Mouse (Mus musculus): ENCODE measurements at regions not wholly inside any gene's neighbourhood (a gene's known extent, or its start where the extent isn't known, plus 50 kb on each side); places are given as distances from the start of the nearest gene placed in this dataset.

DNA sequence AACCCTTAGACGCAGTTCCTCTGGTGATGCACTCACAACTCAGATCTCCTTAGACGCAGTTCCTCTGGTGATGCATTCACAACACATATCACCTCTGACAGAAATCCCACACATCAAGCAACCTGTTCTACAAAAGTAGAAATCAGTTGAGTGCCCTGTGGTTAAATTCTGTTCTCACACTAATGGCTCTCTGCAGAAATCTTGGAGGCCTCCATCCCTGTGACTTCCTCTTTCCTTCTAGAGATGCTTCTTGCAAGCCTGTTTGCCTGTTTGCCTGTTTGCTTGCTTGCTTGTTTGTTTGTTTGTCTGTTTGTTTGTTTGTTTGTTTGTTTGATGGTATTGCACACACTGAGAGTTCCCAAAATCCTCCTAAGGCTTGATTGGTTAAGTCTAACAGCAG lies 175.2 kb downstream of the Kdr start:
- H3K4me3 ChIP-seq (replicated peaks): no peak overlapping the region
- WGBS: 94% methylated on average over 2 of the region's 2 CpGs
- H3K9me3 ChIP-seq (replicated peaks): no peaks in the 10 kb centered on the region

DNA sequence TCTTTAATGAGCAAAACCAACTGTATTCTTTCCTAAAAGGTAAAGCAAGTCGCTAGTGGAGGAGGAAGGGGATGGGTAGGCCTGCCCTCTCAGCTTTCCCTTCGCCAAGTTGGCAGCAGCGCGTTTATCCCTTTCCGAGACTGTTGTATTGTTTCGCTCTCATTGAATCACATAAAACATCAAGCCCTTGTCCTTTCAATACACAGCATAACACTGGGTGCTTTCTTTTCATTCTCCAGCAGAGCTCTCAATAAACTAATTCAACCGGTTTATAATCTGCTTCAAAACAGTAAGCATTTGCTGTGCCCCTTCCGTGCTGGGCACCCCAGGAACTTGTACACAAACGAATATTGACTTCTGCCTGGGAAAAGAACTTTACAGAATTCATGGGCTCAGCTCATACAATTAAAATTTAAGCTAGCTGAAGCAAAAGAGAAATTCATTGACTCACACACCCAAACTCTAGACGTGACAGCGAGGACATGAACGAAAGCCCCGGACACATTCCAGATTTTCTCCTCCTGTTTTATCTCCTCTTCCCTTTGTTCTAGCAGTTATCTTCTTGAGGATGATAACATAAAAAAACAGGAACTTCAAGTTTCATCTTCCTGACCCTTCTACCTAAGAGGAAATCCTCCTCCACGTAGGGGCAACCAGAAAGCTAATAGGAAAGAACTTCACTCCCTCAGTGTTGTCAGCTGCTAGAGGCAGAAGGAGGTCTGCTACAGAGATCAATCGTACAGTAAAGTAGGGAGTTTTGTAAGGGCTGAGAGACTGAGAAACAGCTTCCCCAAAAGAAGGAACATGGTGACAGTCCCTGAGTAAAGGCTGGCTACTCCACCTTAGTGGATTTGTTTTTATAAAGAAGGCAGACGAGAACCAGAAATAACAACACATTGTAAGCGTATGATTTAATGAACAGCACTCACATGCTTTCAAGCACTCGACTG lies 177.9 kb downstream of the Kdr start:
- Histone ChIP-seq H3K9ac (no peak overlapping the region), H3K27ac (replicated peaks) (no peak overlapping the region), H3K4me3 (replicated peaks) (no peak overlapping the region), H3K9me3 (replicated peaks) (no peaks in the 10 kb centered on the region), H3K36me3 (no peaks in the 10 kb centered on the region), H3K27me3 (no peaks in the 10 kb centered on the region), H3K4me1 (no peaks in the 10 kb centered on the region), H3K4me2 (replicated peaks) (no peak overlapping the region)
- WGBS: 72% methylated on average over 18 of the region's 18 CpGs
- ATAC-seq (ENCODE audit: insufficient number of reproducible peaks, low FRiP score, low TSS enrichment, low read depth): no peak

More for the DNA sequence above, 175.2 kb downstream of the Kdr start:
- Histone ChIP-seq H3K9ac (no peak overlapping the region), H3K27me3 (no peaks in the 10 kb centered on the region), H3K36me3 (no peaks in the 10 kb centered on the region), H3K4me1 (no peaks in the 10 kb centered on the region), H3K27ac (replicated peaks) (no peak overlapping the region), H3K4me2 (replicated peaks) (no peak overlapping the region)
- no peak for ATAC-seq (ENCODE audit: insufficient number of reproducible peaks, low FRiP score, low TSS enrichment, low read depth)

DNA sequence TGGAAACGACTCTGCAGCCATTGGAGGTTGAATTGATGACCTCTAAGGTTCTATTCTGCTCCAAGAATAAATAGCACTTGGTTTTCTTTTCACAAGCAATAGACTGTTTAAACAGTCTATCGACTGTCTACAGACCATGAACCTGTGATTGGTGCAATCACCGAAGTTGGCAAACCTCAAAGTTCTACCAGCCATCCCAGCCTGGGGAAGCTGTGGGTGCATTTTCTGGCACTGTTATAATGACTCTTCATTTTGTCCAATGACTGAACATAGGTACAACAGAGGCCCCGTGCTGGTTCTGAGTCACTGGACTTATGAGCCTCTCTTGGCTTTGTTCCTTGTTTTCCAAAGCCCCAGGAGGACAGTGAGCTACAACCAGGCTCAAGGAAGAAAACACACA lies 178.6 kb downstream of the Kdr start:
- Histone ChIP-seq H3K9ac (no peak overlapping the region), H3K4me1 (no peaks in the 10 kb centered on the region), H3K27me3 (no peaks in the 10 kb centered on the region), H3K36me3 (no peaks in the 10 kb centered on the region), H3K27ac (replicated peaks) (no peak overlapping the region), H3K4me2 (replicated peaks) (no peak overlapping the region), H3K9me3 (replicated peaks) (no peaks in the 10 kb centered on the region), H3K4me3 (replicated peaks) (no peak overlapping the region)
- WGBS: 80% methylated on average over 4 of the region's 4 CpGs
- ATAC-seq (ENCODE audit: insufficient number of reproducible peaks, low FRiP score, low TSS enrichment, low read depth): no peak

DNA sequence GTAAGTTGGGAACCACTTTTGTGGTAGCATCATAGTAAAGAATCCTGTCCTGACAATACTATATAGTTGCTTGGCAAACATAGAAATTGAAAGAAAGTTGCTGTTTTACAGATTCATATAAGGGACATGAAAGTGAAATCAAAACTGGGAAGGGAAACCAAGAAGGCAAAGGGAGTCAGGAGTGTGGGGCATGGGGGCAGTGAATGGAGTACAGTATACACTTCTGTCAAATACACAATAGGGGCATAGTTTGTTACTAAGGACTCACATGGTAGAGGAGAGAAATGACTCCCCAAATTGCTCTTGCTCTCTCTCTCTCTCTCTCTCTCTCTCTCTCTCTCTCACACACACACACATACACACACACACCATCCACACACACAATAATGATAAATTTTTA lies 185.1 kb downstream of the Kdr start:
- Histone ChIP-seq H3K9me3 (replicated peaks) (no peaks in the 10 kb centered on the region), H3K4me3 (replicated peaks) (no peak overlapping the region), H3K4me2 (replicated peaks) (no peak overlapping the region), H3K36me3 (no peaks in the 10 kb centered on the region), H3K4me1 (no peaks in the 10 kb centered on the region), H3K9ac (no peak overlapping the region), H3K27me3 (no peaks in the 10 kb centered on the region), H3K27ac (replicated peaks) (no peak overlapping the region)
- ATAC-seq (ENCODE audit: insufficient number of reproducible peaks, low FRiP score, low TSS enrichment, low read depth): no peak

DNA sequence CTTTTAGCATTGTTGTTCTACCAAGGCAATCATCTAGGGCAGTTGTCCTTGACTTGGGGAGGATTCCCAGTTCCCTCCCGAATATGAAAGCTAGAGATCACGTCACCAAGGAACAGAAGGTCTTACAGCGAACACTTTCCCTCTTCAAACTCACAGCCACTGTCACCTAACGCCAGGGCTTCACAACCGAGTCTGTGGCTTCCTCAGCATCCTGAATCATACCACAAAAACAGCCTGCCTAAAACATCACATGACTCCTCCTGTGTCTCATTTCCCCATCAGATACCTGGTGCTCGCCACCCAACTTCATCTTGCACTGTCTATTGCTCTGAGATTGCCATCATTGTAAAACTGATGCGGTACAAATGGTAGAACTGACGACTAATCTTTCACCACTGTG lies 186.5 kb downstream of the Kdr start:
- H3K36me3 ChIP-seq: no peaks in the 10 kb centered on the region
- ATAC-seq (ENCODE audit: insufficient number of reproducible peaks, low FRiP score, low TSS enrichment, low read depth): no peak
- no peak overlapping the region for H3K27ac ChIP-seq (replicated peaks)
- no peak overlapping the region for H3K9ac ChIP-seq
- H3K4me1 ChIP-seq: no peaks in the 10 kb centered on the region
- H3K27me3 ChIP-seq: no peaks in the 10 kb centered on the region
- H3K9me3 ChIP-seq (replicated peaks): no peaks in the 10 kb centered on the region
- H3K4me2 ChIP-seq (replicated peaks): no peak overlapping the region
- no peak overlapping the region for H3K4me3 ChIP-seq (replicated peaks)
- WGBS: 84% methylated on average over 8 of the region's 8 CpGs

DNA sequence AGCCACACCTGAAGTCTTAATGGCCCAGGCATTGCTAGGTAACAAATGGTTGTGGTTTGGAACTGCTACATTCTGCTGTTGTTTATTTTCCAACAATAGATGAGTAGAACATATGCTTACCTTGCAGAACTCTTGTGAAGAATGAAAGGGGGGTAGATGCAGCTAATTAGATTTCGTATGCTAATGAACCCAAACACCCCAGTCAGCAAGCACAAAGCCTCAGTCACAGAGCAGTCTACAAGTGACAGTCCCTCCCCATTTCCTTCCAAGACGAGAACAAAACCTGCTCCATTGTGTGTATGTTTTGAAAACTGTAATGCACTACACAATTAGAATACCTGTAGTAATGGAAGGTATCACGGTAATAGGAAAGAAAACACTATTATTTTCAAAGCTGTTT lies 190.2 kb downstream of the Kdr start:
- H3K36me3 ChIP-seq: no peaks in the 10 kb centered on the region
- no peak for ATAC-seq (ENCODE audit: insufficient number of reproducible peaks, low FRiP score, low TSS enrichment, low read depth)
- no peaks in the 10 kb centered on the region for H3K9me3 ChIP-seq (replicated peaks)
- 45% methylated on average over 3 of the region's 3 CpGs for WGBS
- H3K4me2 ChIP-seq (replicated peaks): no peak overlapping the region
- H3K27ac ChIP-seq (replicated peaks): no peak overlapping the region
- H3K9ac ChIP-seq: no peak overlapping the region
- H3K4me3 ChIP-seq (replicated peaks): no peak overlapping the region
- H3K4me1 ChIP-seq: no peaks in the 10 kb centered on the region
- no peaks in the 10 kb centered on the region for H3K27me3 ChIP-seq

DNA sequence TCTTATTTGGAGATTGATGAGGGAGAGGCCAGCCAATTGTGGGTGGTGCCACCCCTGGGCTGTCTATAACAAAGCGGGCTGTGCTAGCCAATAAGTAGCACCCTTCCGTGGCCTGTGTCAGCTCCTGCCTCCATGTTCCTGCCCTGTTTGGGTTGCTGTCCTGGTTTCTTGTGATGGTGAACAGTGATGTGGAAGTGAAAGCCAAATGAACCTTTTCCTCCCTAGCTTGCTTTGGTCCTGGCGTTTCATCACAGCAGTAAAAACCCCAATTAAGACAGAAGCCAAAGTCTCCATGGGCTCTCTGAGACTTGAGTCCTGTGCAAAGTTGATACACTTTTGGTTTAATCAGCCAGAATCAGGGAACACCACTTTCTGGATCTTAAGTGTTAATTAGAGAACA lies 192.1 kb downstream of the Kdr start:
- Histone ChIP-seq H3K36me3 (no peaks in the 10 kb centered on the region), H3K4me1 (no peaks in the 10 kb centered on the region), H3K4me3 (replicated peaks) (no peak overlapping the region), H3K4me2 (replicated peaks) (no peak overlapping the region), H3K27me3 (no peaks in the 10 kb centered on the region), H3K27ac (replicated peaks) (no peak overlapping the region), H3K9me3 (replicated peaks) (no peaks in the 10 kb centered on the region), H3K9ac (no peak overlapping the region)
- no peak for ATAC-seq (ENCODE audit: insufficient number of reproducible peaks, low FRiP score, low TSS enrichment, low read depth)
- WGBS: 85% methylated on average over 3 of the region's 3 CpGs

DNA sequence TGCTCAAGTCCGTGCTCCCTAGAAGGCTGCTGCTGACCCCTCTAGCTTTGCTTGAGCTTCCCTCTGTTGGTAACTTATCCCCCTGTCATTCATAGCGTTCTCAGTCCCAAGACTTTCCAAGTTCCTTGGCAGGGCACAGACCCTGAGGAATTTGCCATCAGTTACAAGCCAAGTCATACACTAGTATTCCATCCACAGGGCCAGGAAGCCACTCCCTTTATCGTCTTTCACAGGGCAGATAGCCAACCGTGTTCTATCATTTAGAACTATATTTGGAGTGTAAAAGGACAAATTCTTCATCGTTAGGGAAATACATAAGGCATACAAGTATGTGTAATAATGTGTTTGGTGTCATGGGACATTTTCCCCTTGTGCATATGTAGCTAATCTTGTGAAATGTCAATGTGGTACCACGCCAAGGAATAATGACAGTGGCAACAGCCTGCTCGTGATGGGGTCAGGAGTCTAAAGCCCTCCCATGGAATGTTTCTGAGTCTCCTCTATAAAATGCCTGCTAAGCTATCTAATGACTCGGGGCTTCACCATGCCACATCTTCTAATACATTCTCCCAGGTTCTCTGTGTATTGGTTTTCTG lies 193.2 kb downstream of the Kdr start:
- no peak overlapping the region for H3K4me2 ChIP-seq (replicated peaks)
- H3K4me3 ChIP-seq (replicated peaks): no peak overlapping the region
- no peaks in the 10 kb centered on the region for H3K9me3 ChIP-seq (replicated peaks)
- WGBS: 78% methylated on average over 8 of the region's 8 CpGs
- H3K27ac ChIP-seq (replicated peaks): no peak overlapping the region
- no peaks in the 10 kb centered on the region for H3K4me1 ChIP-seq
- H3K27me3 ChIP-seq: no peaks in the 10 kb centered on the region
- no peaks in the 10 kb centered on the region for H3K36me3 ChIP-seq
- no peak for ATAC-seq (ENCODE audit: insufficient number of reproducible peaks, low FRiP score, low TSS enrichment, low read depth)
- H3K9ac ChIP-seq: no peak overlapping the region

DNA sequence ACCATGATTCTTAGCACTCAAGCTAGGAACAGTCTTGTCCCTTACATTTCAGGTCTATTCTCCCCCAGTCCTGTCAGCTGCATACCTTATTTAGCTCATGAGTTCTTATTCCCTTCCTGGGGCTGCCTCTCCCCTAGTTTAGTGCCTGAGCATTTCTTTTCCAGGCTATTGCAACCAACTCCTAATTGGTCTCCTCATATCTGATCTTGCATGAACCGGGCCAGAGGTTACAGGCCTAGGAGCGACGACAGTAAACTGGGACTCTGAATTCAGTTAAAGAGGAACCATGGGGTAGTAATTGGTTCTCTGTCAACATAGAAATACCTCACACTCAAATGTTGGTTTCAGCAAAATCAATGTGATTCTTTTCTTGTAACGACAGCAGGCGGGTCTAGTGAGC lies 195.9 kb downstream of the Kit start:
- no peaks in the 10 kb centered on the region for H3K27me3 ChIP-seq
- no peak overlapping the region for H3K27ac ChIP-seq (replicated peaks)
- H3K4me2 ChIP-seq (replicated peaks): no peak overlapping the region
- no peaks in the 10 kb centered on the region for H3K4me1 ChIP-seq
- H3K36me3 ChIP-seq: no peaks in the 10 kb centered on the region
- H3K9ac ChIP-seq: no peak overlapping the region
- ATAC-seq (ENCODE audit: insufficient number of reproducible peaks, low FRiP score, low TSS enrichment, low read depth): no peak
- WGBS: 81% methylated on average over 5 of the region's 5 CpGs
- H3K9me3 ChIP-seq (replicated peaks): no peaks in the 10 kb centered on the region
- H3K4me3 ChIP-seq (replicated peaks): no peak overlapping the region

DNA sequence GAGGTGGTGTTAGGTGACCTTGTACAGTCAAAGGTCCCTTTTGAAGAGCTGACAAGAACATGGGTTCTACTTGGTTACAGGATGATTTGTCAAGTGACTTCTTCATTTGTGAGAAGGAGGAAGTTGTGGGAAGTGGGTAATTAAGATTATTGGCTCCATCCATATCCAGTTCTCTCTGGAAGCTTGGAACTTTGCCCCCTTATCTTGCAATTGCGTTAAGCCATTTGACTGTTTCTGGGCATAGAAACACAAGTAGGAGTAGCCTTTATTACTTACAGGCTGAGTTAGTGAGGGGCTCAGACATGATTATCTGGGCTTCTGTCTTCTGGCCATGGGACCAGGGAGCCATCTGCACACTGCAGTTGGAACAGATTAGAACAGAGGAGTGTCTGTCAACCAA lies 192.5 kb downstream of the Kit start:
- no peak overlapping the region for H3K4me3 ChIP-seq (replicated peaks)
- H3K9ac ChIP-seq: no peak overlapping the region
- no peak for ATAC-seq (ENCODE audit: insufficient number of reproducible peaks, low FRiP score, low TSS enrichment, low read depth)
- 67% methylated on average over 1 of the region's 1 CpGs for WGBS
- H3K4me1 ChIP-seq: no peaks in the 10 kb centered on the region
- H3K4me2 ChIP-seq (replicated peaks): no peak overlapping the region
- no peak overlapping the region for H3K27ac ChIP-seq (replicated peaks)
- no peaks in the 10 kb centered on the region for H3K9me3 ChIP-seq (replicated peaks)
- no peaks in the 10 kb centered on the region for H3K27me3 ChIP-seq
- no peaks in the 10 kb centered on the region for H3K36me3 ChIP-seq

DNA sequence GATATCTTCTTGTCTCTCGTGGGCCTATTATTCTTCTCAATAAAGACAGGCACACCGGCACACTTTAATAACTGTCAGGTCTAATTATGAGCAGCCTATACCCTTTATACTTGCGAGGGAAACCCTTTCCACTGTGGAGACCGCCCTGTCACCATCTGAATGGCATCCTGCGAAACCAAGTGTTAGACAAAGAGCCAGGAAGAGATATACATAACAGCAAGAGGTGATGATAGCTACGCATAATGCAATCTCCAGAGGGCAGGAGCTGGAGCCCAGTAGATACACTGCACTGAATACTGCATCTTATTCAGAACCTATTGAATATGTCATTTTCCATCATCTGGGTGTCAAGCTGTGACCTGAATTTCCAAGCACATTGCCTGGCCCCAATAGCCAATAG lies 187.7 kb downstream of the Kit start:
- Histone ChIP-seq H3K27ac (replicated peaks) (no peak overlapping the region), H3K9ac (no peak overlapping the region), H3K27me3 (no peaks in the 10 kb centered on the region), H3K4me2 (replicated peaks) (no peak overlapping the region), H3K9me3 (replicated peaks) (no peaks in the 10 kb centered on the region), H3K36me3 (no peaks in the 10 kb centered on the region), H3K4me1 (no peaks in the 10 kb centered on the region), H3K4me3 (replicated peaks) (no peak overlapping the region)
- 71% methylated on average over 6 of the region's 6 CpGs for WGBS
- no peak for ATAC-seq (ENCODE audit: insufficient number of reproducible peaks, low FRiP score, low TSS enrichment, low read depth)

Measured in embryonic facial prominence, embryonic 15.5 days (tissue).